Mouse (Mus musculus): ENCODE measurements around the gene Gtsf1. TPM values are rescaled to one million over a fixed set of nuclear protein-coding genes. Genes with fewer than 3 reads are reported as not detected.

Gtsf1 gene
- polyA plus RNA-seq, 1 experiment from 2014 or later: not detected

GRCm38 (mm10) chr15:103371208-103371607 lies 59.1 kb downstream of the Gtsf1 start:
- Histone ChIP-seq H3K9ac (ENCODE audit: low read length) (no peak overlapping the region), H3K4me1 (ENCODE audit: control insufficient read depth, insufficient read depth, low read length) (no peaks in the 10 kb centered on the region), H3K27me3 (ENCODE audit: control insufficient read depth, insufficient read depth, low read length) (no peaks in the 10 kb centered on the region), H3K9me3 (ENCODE audit: control insufficient read depth, low read length) (no peaks in the 10 kb centered on the region), H3K36me3 (ENCODE audit: control insufficient read depth, insufficient read depth, low read length) (no peaks in the 10 kb centered on the region), H3K27ac (ENCODE audit: low read depth, low read length) (no peak overlapping the region), H3K4me3 (ENCODE audit: low read depth, low read length) (no peak overlapping the region), H3K4me2 (ENCODE audit: low read depth) (no peak overlapping the region)
- no peak for ATAC-seq (ENCODE audit: insufficient read depth, low FRiP score, low TSS enrichment)
- no peak for DNase-seq (ENCODE audit: low spot score)
- WGBS: 24% methylated on average over 2 of the region's 2 CpGs

- H3K27me3 ChIP-seq (ENCODE audit: control insufficient read depth, insufficient read depth, low read length): no peaks in the 10 kb centered on the region
- WGBS: 54% methylated on average over 4 of the region's 4 CpGs
Observed at GRCm38 (mm10) chr15:103370462-103370861, 59.8 kb downstream of the Gtsf1 start.

GRCm38 (mm10) chr15:103369123-103369522 lies 61.1 kb downstream of the Gtsf1 start:
- Histone ChIP-seq H3K36me3 (ENCODE audit: control insufficient read depth, insufficient read depth, low read length) (no peaks in the 10 kb centered on the region), H3K9ac (ENCODE audit: low read length) (no peak overlapping the region), H3K4me2 (ENCODE audit: low read depth) (no peak overlapping the region), H3K4me3 (ENCODE audit: low read depth, low read length) (no peak overlapping the region), H3K9me3 (ENCODE audit: control insufficient read depth, low read length) (no peaks in the 10 kb centered on the region), H3K4me1 (ENCODE audit: control insufficient read depth, insufficient read depth, low read length) (peaks cover 3% of the 10 kb centered on the region; the same call in 1 of the 2 replicates), H3K27me3 (ENCODE audit: control insufficient read depth, insufficient read depth, low read length) (no peaks in the 10 kb centered on the region), H3K27ac (ENCODE audit: low read depth, low read length) (no peak overlapping the region)
- WGBS: 72% methylated on average over 1 of the region's 1 CpGs
- DNase-seq (ENCODE audit: low spot score): no peak
- no peak for ATAC-seq (ENCODE audit: insufficient read depth, low FRiP score, low TSS enrichment)

More at GRCm38 (mm10) chr15:103370462-103370861, 59.8 kb downstream of the Gtsf1 start:
- DNase-seq (ENCODE audit: low spot score): no peak
- Histone ChIP-seq H3K36me3 (ENCODE audit: control insufficient read depth, insufficient read depth, low read length) (no peaks in the 10 kb centered on the region), H3K4me1 (ENCODE audit: control insufficient read depth, insufficient read depth, low read length) (peaks cover 3% of the 10 kb centered on the region; the same call in 1 of the 2 replicates), H3K4me2 (ENCODE audit: low read depth) (no peak overlapping the region), H3K4me3 (ENCODE audit: low read depth, low read length) (no peak overlapping the region), H3K9me3 (ENCODE audit: control insufficient read depth, low read length) (no peaks in the 10 kb centered on the region), H3K9ac (ENCODE audit: low read length) (no peak overlapping the region), H3K27ac (ENCODE audit: low read depth, low read length) (no peak overlapping the region)
- no peak for ATAC-seq (ENCODE audit: insufficient read depth, low FRiP score, low TSS enrichment)

- DNase-seq (ENCODE audit: low spot score) (no peak), ATAC-seq (ENCODE audit: insufficient read depth, low FRiP score, low TSS enrichment) (no peak)
- 92% methylated on average over 4 of the region's 4 CpGs for WGBS
- Histone ChIP-seq H3K27me3 (ENCODE audit: control insufficient read depth, insufficient read depth, low read length) (no peaks in the 10 kb centered on the region), H3K4me2 (ENCODE audit: low read depth) (no peak overlapping the region), H3K27ac (ENCODE audit: low read depth, low read length) (no peak overlapping the region), H3K9ac (ENCODE audit: low read length) (no peak overlapping the region), H3K4me3 (ENCODE audit: low read depth, low read length) (no peak overlapping the region), H3K9me3 (ENCODE audit: control insufficient read depth, low read length) (no peaks in the 10 kb centered on the region), H3K4me1 (ENCODE audit: control insufficient read depth, insufficient read depth, low read length) (peaks cover 3% of the 10 kb centered on the region; the same call in 1 of the 2 replicates), H3K36me3 (ENCODE audit: control insufficient read depth, insufficient read depth, low read length) (no peaks in the 10 kb centered on the region)
Observed at GRCm38 (mm10) chr15:103368179-103368940, 61.9 kb downstream of the Gtsf1 start.

- DNase-seq (ENCODE audit: low spot score): peak; percentile 66
- peak within 1 kb of the TSS; percentile 95 for H3K4me2 ChIP-seq (ENCODE audit: low read depth)
- H3K9ac ChIP-seq (ENCODE audit: low read length): peak within 1 kb of the TSS; percentile 78
- WGBS: under 1% methylated on average over 51 of the region's 51 CpGs
- peaks cover 3% of the 10 kb centered on the region; the same call in 1 of the 2 replicates for H3K4me1 ChIP-seq (ENCODE audit: control insufficient read depth, insufficient read depth, low read length)
- H3K27me3 ChIP-seq (ENCODE audit: control insufficient read depth, insufficient read depth, low read length): no peaks in the 10 kb centered on the region
- peak within 1 kb of the TSS; percentile 24; the same call in 1 of the 2 replicates for H3K27ac ChIP-seq (ENCODE audit: low read depth, low read length)
- H3K36me3 ChIP-seq (ENCODE audit: control insufficient read depth, insufficient read depth, low read length): no peaks in the 10 kb centered on the region
- ATAC-seq (ENCODE audit: insufficient read depth, low FRiP score, low TSS enrichment): peak; percentile 64
- no peaks in the 10 kb centered on the region for H3K9me3 ChIP-seq (ENCODE audit: control insufficient read depth, low read length)
- H3K4me3 ChIP-seq (ENCODE audit: low read depth, low read length): peak within 1 kb of the TSS; percentile 73
Observed at GRCm38 (mm10) chr15:103366376-103367149, 63.7 kb downstream of the Gtsf1 start, which contains the start of gene Itga5. TSS of gene Itga5 (minus strand) at chr15:103366763.

- Histone ChIP-seq H3K27me3 (ENCODE audit: control insufficient read depth, insufficient read depth, low read length) (no peaks in the 10 kb centered on the region), H3K4me3 (ENCODE audit: low read depth, low read length) (peak overlapping the region; percentile 73), H3K9me3 (ENCODE audit: control insufficient read depth, low read length) (no peaks in the 10 kb centered on the region), H3K9ac (ENCODE audit: low read length) (peak overlapping the region; percentile 78), H3K27ac (ENCODE audit: low read depth, low read length) (peak overlapping the region; percentile 24; the same call in 1 of the 2 replicates), H3K4me1 (ENCODE audit: control insufficient read depth, insufficient read depth, low read length) (peaks cover 3% of the 10 kb centered on the region; the same call in 1 of the 2 replicates), H3K36me3 (ENCODE audit: control insufficient read depth, insufficient read depth, low read length) (no peaks in the 10 kb centered on the region), H3K4me2 (ENCODE audit: low read depth) (peak overlapping the region; percentile 95)
- DNase-seq (ENCODE audit: low spot score): peak; percentile 63
- peak; percentile 36 for ATAC-seq (ENCODE audit: insufficient read depth, low FRiP score, low TSS enrichment)
- under 1% methylated on average over 51 of the region's 51 CpGs for WGBS
Observed at GRCm38 (mm10) chr15:103365471-103366375, 64.5 kb downstream of the Gtsf1 start.

- Histone ChIP-seq H3K27me3 (ENCODE audit: control insufficient read depth, insufficient read depth, low read length) (no peaks in the 10 kb centered on the region), H3K9me3 (ENCODE audit: control insufficient read depth, low read length) (no peaks in the 10 kb centered on the region), H3K4me3 (ENCODE audit: low read depth, low read length) (peak overlapping the region; percentile 73), H3K36me3 (ENCODE audit: control insufficient read depth, insufficient read depth, low read length) (no peaks in the 10 kb centered on the region), H3K27ac (ENCODE audit: low read depth, low read length) (no peak overlapping the region), H3K4me1 (ENCODE audit: control insufficient read depth, insufficient read depth, low read length) (peaks cover 3% of the 10 kb centered on the region; the same call in 1 of the 2 replicates), H3K9ac (ENCODE audit: low read length) (no peak overlapping the region; the same call in 1 of the 2 replicates), H3K4me2 (ENCODE audit: low read depth) (peak overlapping the region; percentile 95)
- ATAC-seq (ENCODE audit: insufficient read depth, low FRiP score, low TSS enrichment) (no peak), DNase-seq (ENCODE audit: low spot score) (no peak)
- 63% methylated on average over 4 of the region's 4 CpGs for WGBS
Observed at GRCm38 (mm10) chr15:103364761-103365160, 65.5 kb downstream of the Gtsf1 start.

- no peak overlapping the region for H3K9ac ChIP-seq (ENCODE audit: low read length)
- no peaks in the 10 kb centered on the region for H3K9me3 ChIP-seq (ENCODE audit: control insufficient read depth, low read length)
- WGBS: 52% methylated on average over 1 of the region's 1 CpGs
- no peak for ATAC-seq (ENCODE audit: insufficient read depth, low FRiP score, low TSS enrichment)
- no peak overlapping the region for H3K27ac ChIP-seq (ENCODE audit: low read depth, low read length)
- H3K4me3 ChIP-seq (ENCODE audit: low read depth, low read length): no peak overlapping the region
- H3K4me1 ChIP-seq (ENCODE audit: control insufficient read depth, insufficient read depth, low read length): peaks cover 3% of the 10 kb centered on the region; the same call in 1 of the 2 replicates
- no peaks in the 10 kb centered on the region for H3K27me3 ChIP-seq (ENCODE audit: control insufficient read depth, insufficient read depth, low read length)
- H3K36me3 ChIP-seq (ENCODE audit: control insufficient read depth, insufficient read depth, low read length): no peaks in the 10 kb centered on the region
- H3K4me2 ChIP-seq (ENCODE audit: low read depth): no peak overlapping the region
- DNase-seq (ENCODE audit: low spot score): no peak
Observed at GRCm38 (mm10) chr15:103363809-103364208, 66.5 kb downstream of the Gtsf1 start.
